Mouse (Mus musculus): ENCODE measurements around the gene Tbc1d17.

Tbc1d17 gene

GRCm38 (mm10) chr7:44868919-44869696 lies 20.2 kb upstream of the Tbc1d17 start:
- peak; percentile 74 for DNase-seq

- no peak for DNase-seq
Measured at GRCm38 (mm10) chr7:44868465-44868864, 19.6 kb upstream of the Tbc1d17 start.

- DNase-seq = no peak
Measured at GRCm38 (mm10) chr7:44867802-44868201, 18.9 kb upstream of the Tbc1d17 start.

GRCm38 (mm10) chr7:44867010-44867702 lies 18.3 kb upstream of the Tbc1d17 start:
- DNase-seq = no peak

GRCm38 (mm10) chr7:44866276-44867009 lies 17.6 kb upstream of the Tbc1d17 start:
- DNase-seq = peak; percentile 46

GRCm38 (mm10) chr7:44864595-44865542 lies 16.0 kb upstream of the Tbc1d17 start:
- DNase-seq = no peak

- DNase-seq = no peak
Measured at GRCm38 (mm10) chr7:44863982-44864494, 15.2 kb upstream of the Tbc1d17 start.

- DNase-seq = no peak
Measured at GRCm38 (mm10) chr7:44863210-44863609, 14.3 kb upstream of the Tbc1d17 start.

- DNase-seq = no peak
Measured at GRCm38 (mm10) chr7:44862434-44862833, 13.6 kb upstream of the Tbc1d17 start.

GRCm38 (mm10) chr7:44861429-44861816 lies 12.5 kb upstream of the Tbc1d17 start:
- no peak for DNase-seq

- peak; percentile 75 for DNase-seq
Measured at GRCm38 (mm10) chr7:44860576-44861428, 11.9 kb upstream of the Tbc1d17 start.

GRCm38 (mm10) chr7:44859896-44860295 lies 11.0 kb upstream of the Tbc1d17 start:
- no peak for DNase-seq

- DNase-seq = peak; percentile 84
Measured at GRCm38 (mm10) chr7:44857905-44858304, 9.0 kb upstream of the Tbc1d17 start.

- peak; percentile 89 for DNase-seq
Measured at GRCm38 (mm10) chr7:44857042-44857552, 8.2 kb upstream of the Tbc1d17 start, which contains the start of gene Pnkp. TSS of gene Pnkp (plus strand) at chr7:44857139.

GRCm38 (mm10) chr7:44856265-44856916 lies 7.5 kb upstream of the Tbc1d17 start:
- DNase-seq = no peak

GRCm38 (mm10) chr7:44855036-44855435 lies 6.2 kb upstream of the Tbc1d17 start:
- DNase-seq = no peak

- DNase-seq = peak; percentile 93
Measured at GRCm38 (mm10) chr7:44854356-44855031, 5.6 kb upstream of the Tbc1d17 start.

GRCm38 (mm10) chr7:44853596-44854355 lies 4.9 kb upstream of the Tbc1d17 start:
- no peak for DNase-seq

- DNase-seq = no peak
Measured at GRCm38 (mm10) chr7:44853065-44853464, 4.2 kb upstream of the Tbc1d17 start.
